Mouse (Mus musculus) forebrain, postnatal 0 days (tissue): ENCODE data around the gene Sema3a. TPM values are rescaled to one million over a fixed set of nuclear protein-coding genes. Genes with fewer than 3 reads are reported as not detected.

Source experiments
- ATAC-seq: fragments of 200-750 bp; cut with Nextera tagmentation; 2 replicates; pipeline ENCODE4 v1.8.0; 2017; ENCODE audit warnings: mild to moderate bottlenecking, moderate library complexity
- DNase-seq: peaks from one replicate; pipeline ENCODE4 v3.0.0-alpha.2; 2015
- H3K27ac ChIP-seq: fragments of 300-500 bp; sonication (generic); 2 replicates; pipeline ENCODE4 v1.5.1; 2014; ENCODE audit warnings: low read depth, mild to moderate bottlenecking, antibody characterized with exemption, low read length, moderate library complexity, mixed read lengths
- H3K27me3 ChIP-seq: fragments of 300-500 bp; sonication (generic); 2 replicates; pipeline ENCODE4 v1.6.1; 2014; ENCODE audit warnings: mild to moderate bottlenecking, low read length, mixed read lengths; ENCODE audit not compliant: insufficient read depth
- H3K36me3 ChIP-seq: fragments of 300-500 bp; sonication (generic); 2 replicates; pipeline ENCODE4 v1.6.1; 2014; ENCODE audit warnings: mild to moderate bottlenecking, moderate library complexity; ENCODE audit not compliant: insufficient read depth
- H3K4me1 ChIP-seq: fragments of 300-500 bp; sonication (generic); 2 replicates; pipeline ENCODE4 v1.6.1; 2014; ENCODE audit warnings: antibody characterized with exemption; ENCODE audit not compliant: insufficient read depth
- H3K4me2 ChIP-seq: fragments of 300-500 bp; sonication (generic); 2 replicates; pipeline ENCODE4 v1.6.1; 2014; ENCODE audit warnings: low read depth, mild to moderate bottlenecking, moderate library complexity
- H3K4me3 ChIP-seq: fragments of 300-500 bp; sonication (generic); 2 replicates; pipeline ENCODE4 v1.5.1; 2014; ENCODE audit warnings: low read depth, low read length, mixed read lengths
- H3K9ac ChIP-seq: fragments of 300-500 bp; sonication (generic); 2 replicates; pipeline ENCODE4 v1.6.1; 2014; ENCODE audit warnings: mild to moderate bottlenecking
- H3K9me3 ChIP-seq: fragments of 300-500 bp; sonication (generic); 2 replicates; pipeline ENCODE4 v1.6.1; 2016; ENCODE audit warnings: low read length
- CTCF ChIP-seq: sonication (generic); IDR thresholded peaks from 2 replicates; pipeline ENCODE4 v1.5.1; 2016; ENCODE audit warnings: antibody characterized with exemption, control low read depth, low read depth
- WGBS: fragments of 180-500 bp; shearing (Covaris S2); extraction: QIAGEN DNeasy Blood & Tissue Kit; methylation state at CpG from one replicate; pipeline ENCODE4 v1.1.7; 2014; 5-methylcytosine and 5-hydroxymethylcytosine counted together
- polyA plus RNA-seq: library from polyadenylated mRNA; unstranded; fragments of >200 nt; fragmentation: Nextera tagmentation; extraction: Ambion mirVana; gene quantifications from 2 replicates; pipeline ENCODE4 v1.2.1, GENCODE M21; 2015
- total RNA-seq: library from RNA; depleted of rRNA; stranded (reverse); fragments of >200 nt; gene quantifications from 2 replicates; pipeline ENCODE4 v1.2.3, GENCODE M21; 2014

The Sema3a gene
- total and polyA plus RNA-seq, 2 experiments from 2014 or later = 12.5 to 32.8 TPM

GRCm38 (mm10) chr5:13318728-13319429 lies 193.7 kb downstream of the Sema3a start:
- no peak for ATAC-seq
- H3K36me3 ChIP-seq = no peaks in the 10 kb centered on the region
- no peak overlapping the region for H3K27ac ChIP-seq
- no peak overlapping the region for H3K4me2 ChIP-seq
- H3K27me3 ChIP-seq = no peaks in the 10 kb centered on the region
- H3K4me1 ChIP-seq = no peaks in the 10 kb centered on the region
- no peak for DNase-seq
- TF ChIP-seq CTCF = no peak
- H3K9ac ChIP-seq = no peak overlapping the region
- no peak overlapping the region for H3K4me3 ChIP-seq
- WGBS = 35% methylated on average over 5 of the region's 5 CpGs
- H3K9me3 ChIP-seq = no peaks in the 10 kb centered on the region

GRCm38 (mm10) chr5:13320138-13320537 lies 194.9 kb downstream of the Sema3a start:
- Histone ChIP-seq H3K9ac (no peak overlapping the region), H3K27me3 (no peaks in the 10 kb centered on the region), H3K9me3 (no peaks in the 10 kb centered on the region), H3K27ac (no peak overlapping the region), H3K4me3 (no peak overlapping the region), H3K36me3 (no peaks in the 10 kb centered on the region), H3K4me2 (no peak overlapping the region), H3K4me1 (no peaks in the 10 kb centered on the region)
- no peak for ATAC-seq
- WGBS = 51% methylated on average over 3 of the region's 3 CpGs
- no peak for TF ChIP-seq CTCF
- no peak for DNase-seq

- WGBS = 39% methylated on average over 5 of the region's 5 CpGs
These were observed 202.1 kb downstream of the Sema3a start for GRCm38 (mm10) chr5:13327281-13327680.

GRCm38 (mm10) chr5:13331412-13331811 lies 206.2 kb downstream of the Sema3a start:
- no peaks in the 10 kb centered on the region for H3K9me3 ChIP-seq
- no peaks in the 10 kb centered on the region for H3K27me3 ChIP-seq
- DNase-seq = no peak
- no peak overlapping the region for H3K4me2 ChIP-seq
- H3K36me3 ChIP-seq = no peaks in the 10 kb centered on the region
- H3K27ac ChIP-seq = no peak overlapping the region
- H3K9ac ChIP-seq = no peak overlapping the region
- ATAC-seq = no peak
- H3K4me3 ChIP-seq = no peak overlapping the region
- H3K4me1 ChIP-seq = no peaks in the 10 kb centered on the region
- TF ChIP-seq CTCF = no peak
- 75% methylated on average over 2 of the region's 2 CpGs for WGBS

More at GRCm38 (mm10) chr5:13327281-13327680, 202.1 kb downstream of the Sema3a start:
- Histone ChIP-seq H3K36me3 (no peaks in the 10 kb centered on the region), H3K27ac (no peak overlapping the region), H3K4me1 (no peaks in the 10 kb centered on the region), H3K27me3 (no peaks in the 10 kb centered on the region), H3K9ac (no peak overlapping the region), H3K4me2 (no peak overlapping the region), H3K4me3 (no peak overlapping the region), H3K9me3 (no peaks in the 10 kb centered on the region)
- TF ChIP-seq CTCF = no peak
- ATAC-seq (no peak), DNase-seq (no peak)

GRCm38 (mm10) chr5:13337665-13338064 lies 212.5 kb downstream of the Sema3a start:
- no peaks in the 10 kb centered on the region for H3K27me3 ChIP-seq
- TF ChIP-seq CTCF = no peak
- no peak for DNase-seq
- no peak overlapping the region for H3K4me2 ChIP-seq
- H3K4me3 ChIP-seq = no peak overlapping the region
- no peaks in the 10 kb centered on the region for H3K9me3 ChIP-seq
- no peak for ATAC-seq
- no peaks in the 10 kb centered on the region for H3K4me1 ChIP-seq
- no peaks in the 10 kb centered on the region for H3K36me3 ChIP-seq
- WGBS = 92% methylated on average over 1 of the region's 1 CpGs
- H3K27ac ChIP-seq = no peak overlapping the region
- H3K9ac ChIP-seq = no peak overlapping the region

GRCm38 (mm10) chr5:13347068-13347467 lies 221.9 kb downstream of the Sema3a start:
- Histone ChIP-seq H3K4me2 (no peak overlapping the region), H3K9ac (no peak overlapping the region), H3K36me3 (no peaks in the 10 kb centered on the region), H3K4me3 (no peak overlapping the region), H3K4me1 (no peaks in the 10 kb centered on the region), H3K9me3 (no peaks in the 10 kb centered on the region), H3K27me3 (no peaks in the 10 kb centered on the region), H3K27ac (no peak overlapping the region)
- ATAC-seq = no peak
- TF ChIP-seq CTCF = no peak
- WGBS = 75% methylated on average over 4 of the region's 4 CpGs
- no peak for DNase-seq

GRCm38 (mm10) chr5:13351611-13352010 lies 226.4 kb downstream of the Sema3a start:
- TF ChIP-seq CTCF = no peak
- Histone ChIP-seq H3K27me3 (no peaks in the 10 kb centered on the region), H3K36me3 (no peaks in the 10 kb centered on the region), H3K4me2 (no peak overlapping the region), H3K9me3 (no peaks in the 10 kb centered on the region), H3K27ac (no peak overlapping the region), H3K9ac (no peak overlapping the region), H3K4me3 (no peak overlapping the region), H3K4me1 (no peaks in the 10 kb centered on the region)
- WGBS = 40% methylated on average over 4 of the region's 4 CpGs
- peak; percentile 4 for DNase-seq
- no peak for ATAC-seq
